Mouse (Mus musculus) heart, embryonic 13.5 days (tissue): ENCODE data around the gene Chd1l. TPM values are rescaled to one million over a fixed set of nuclear protein-coding genes. Genes with fewer than 3 reads are reported as not detected.

Source experiments
- ATAC-seq: fragments of 200-750 bp; cut with Nextera tagmentation; 2 replicates; pipeline ENCODE4 v1.8.0; 2017; ENCODE audit warnings: moderate TSS enrichment; ENCODE audit not compliant: insufficient number of reproducible peaks, low FRiP score, low TSS enrichment; ENCODE audit errors: extremely low read depth
- H3K27ac ChIP-seq: fragments of 300-500 bp; sonication (generic); replicated peaks from 2 replicates; pipeline ENCODE4 v1.5.1; 2015; ENCODE audit warnings: moderate library complexity, mild to moderate bottlenecking, inconsistent platforms
- H3K27me3 ChIP-seq: fragments of 300-500 bp; sonication (generic); replicated peaks from 2 replicates; pipeline ENCODE4 v1.6.1; 2015; ENCODE audit warnings: mild to moderate bottlenecking, inconsistent platforms
- H3K36me3 ChIP-seq: fragments of 300-500 bp; sonication (generic); 2 replicates; pipeline ENCODE4 v1.6.1; 2015; ENCODE audit warnings: mild to moderate bottlenecking, inconsistent platforms
- H3K4me1 ChIP-seq: fragments of 300-500 bp; sonication (generic); 2 replicates; pipeline ENCODE4 v1.6.1; 2015; ENCODE audit warnings: inconsistent platforms
- H3K4me2 ChIP-seq: fragments of 300-500 bp; sonication (generic); 2 replicates; pipeline ENCODE4 v1.6.1; 2015; ENCODE audit warnings: inconsistent platforms, mild to moderate bottlenecking, moderate library complexity
- H3K4me3 ChIP-seq: fragments of 300-500 bp; sonication (generic); 2 replicates; pipeline ENCODE4 v1.5.1; 2015; ENCODE audit warnings: moderate library complexity, mild to moderate bottlenecking, inconsistent platforms
- H3K9ac ChIP-seq: fragments of 300-500 bp; sonication (generic); 2 replicates; pipeline ENCODE4 v1.6.1; 2015; ENCODE audit warnings: inconsistent platforms, mild to moderate bottlenecking, moderate library complexity
- H3K9me3 ChIP-seq: fragments of 300-500 bp; sonication (generic); 2 replicates; pipeline ENCODE4 v1.6.1; 2016; ENCODE audit warnings: inconsistent platforms
- WGBS: fragments of 180-500 bp; shearing (Covaris S2); methylation state at CpG from one replicate; pipeline ENCODE4 v1.1.7; 2015; ENCODE audit warnings: mixed read lengths; 5-methylcytosine and 5-hydroxymethylcytosine counted together
- polyA plus RNA-seq: library from polyadenylated mRNA; unstranded; fragments of >200 nt; fragmentation: Nextera tagmentation; extraction: Ambion mirVana; gene quantifications from 2 replicates; pipeline ENCODE4 v1.2.1, GENCODE M21; 2015

Chd1l gene
- polyA plus RNA-seq, 1 experiment from 2014 or later: 15.1 TPM

DNA sequence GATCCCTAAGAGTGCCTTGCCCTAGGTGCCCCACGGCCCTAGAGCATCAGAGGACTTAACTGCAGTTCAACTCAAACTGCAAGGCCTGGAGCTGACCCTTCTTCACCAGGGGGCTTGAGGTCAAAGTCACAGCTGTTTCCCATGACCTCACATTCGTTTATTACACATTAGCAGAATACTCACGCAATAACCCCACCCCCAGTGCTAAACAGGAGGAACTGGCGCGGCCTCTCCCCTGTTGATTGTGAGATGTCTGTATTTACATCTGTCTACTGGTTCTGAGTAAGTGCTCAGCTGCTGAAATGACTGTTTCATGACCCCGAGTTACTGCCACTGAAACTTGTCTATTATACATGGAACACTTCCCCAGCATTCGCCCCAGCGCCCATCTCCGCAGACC lies 22.3 kb downstream of the Chd1l start:
- WGBS: 82% methylated on average over 9 of the region's 9 CpGs
- no peak overlapping the region for H3K4me3 ChIP-seq

DNA sequence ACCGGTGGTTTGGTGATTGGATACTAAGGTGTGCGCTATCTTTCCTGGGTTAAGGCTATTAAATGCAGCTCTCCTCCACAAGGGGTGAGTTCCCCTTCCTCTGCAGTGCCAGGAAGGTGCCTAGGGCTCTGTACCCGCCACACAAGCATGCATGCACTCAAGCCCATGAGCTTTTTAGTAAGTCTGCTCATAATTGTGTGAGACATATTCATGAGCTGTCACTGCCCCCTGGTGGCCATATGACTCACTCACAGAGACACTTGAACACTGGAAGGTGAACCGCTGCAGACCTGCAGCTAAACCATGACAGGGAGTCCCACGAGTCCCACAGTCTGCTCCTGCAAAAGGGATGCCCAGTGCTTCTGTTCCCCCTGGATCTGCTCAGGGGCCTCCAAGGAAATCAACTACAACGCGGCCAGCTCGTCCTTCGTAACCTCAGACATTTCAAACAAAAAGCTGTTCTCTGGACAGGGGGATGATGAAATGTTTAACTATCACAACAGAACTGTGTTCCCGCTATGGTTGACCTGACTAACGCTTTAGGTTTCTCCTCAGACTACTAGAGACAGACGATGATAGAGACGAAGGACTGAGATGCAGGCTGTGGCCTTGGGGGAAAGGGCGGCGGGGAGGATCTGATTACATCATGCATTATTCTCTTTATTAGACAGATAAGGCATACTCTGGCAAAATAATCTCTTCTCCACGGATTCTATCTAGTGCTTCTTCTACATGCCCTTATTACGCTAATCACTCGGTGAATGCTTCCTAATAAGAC lies 24.4 kb downstream of the Chd1l start:
- Histone ChIP-seq H3K9me3 (no peaks in the 10 kb centered on the region), H3K36me3 (peaks cover 77% of the 10 kb centered on the region), H3K4me2 (no peak overlapping the region), H3K9ac (no peak overlapping the region), H3K4me3 (no peak overlapping the region), H3K27me3 (no peaks in the 10 kb centered on the region), H3K4me1 (no peaks in the 10 kb centered on the region), H3K27ac (no peak overlapping the region)
- 68% methylated on average over 18 of the region's 18 CpGs for WGBS
- ATAC-seq: no peak

More for the DNA sequence above, 22.3 kb downstream of the Chd1l start:
- no peaks in the 10 kb centered on the region for H3K4me1 ChIP-seq
- no peaks in the 10 kb centered on the region for H3K9me3 ChIP-seq
- no peak for ATAC-seq
- H3K27me3 ChIP-seq: no peaks in the 10 kb centered on the region
- H3K27ac ChIP-seq: no peak overlapping the region
- peaks cover 73% of the 10 kb centered on the region for H3K36me3 ChIP-seq
- no peak overlapping the region for H3K9ac ChIP-seq
- H3K4me2 ChIP-seq: no peak overlapping the region

DNA sequence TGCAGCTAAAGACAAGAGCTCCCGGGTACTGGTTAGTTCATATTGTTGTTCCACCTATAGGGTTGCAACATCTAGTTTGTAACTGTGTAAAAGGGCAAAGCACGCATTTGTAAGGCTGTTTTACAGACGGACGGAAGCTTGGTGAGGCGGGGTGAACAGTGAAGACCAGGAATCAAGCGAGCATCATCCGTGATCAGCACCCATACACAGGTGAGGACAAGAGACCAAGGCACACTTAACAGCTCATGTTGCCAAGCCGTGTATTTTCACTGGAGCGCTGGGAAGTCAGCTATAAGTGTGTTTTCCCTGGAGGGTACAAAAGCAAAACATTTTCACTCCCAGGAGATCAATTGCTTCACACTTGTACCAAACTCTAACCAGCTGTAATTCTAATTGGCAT lies 36.2 kb downstream of the Chd1l start:
- H3K4me1 ChIP-seq: no peaks in the 10 kb centered on the region
- H3K4me3 ChIP-seq: no peak overlapping the region
- no peak for ATAC-seq
- no peaks in the 10 kb centered on the region for H3K27me3 ChIP-seq
- H3K9me3 ChIP-seq: no peaks in the 10 kb centered on the region
- no peak overlapping the region for H3K9ac ChIP-seq
- H3K36me3 ChIP-seq: peaks cover 52% of the 10 kb centered on the region
- H3K27ac ChIP-seq: no peak overlapping the region
- WGBS: 84% methylated on average over 9 of the region's 9 CpGs
- no peak overlapping the region for H3K4me2 ChIP-seq

DNA sequence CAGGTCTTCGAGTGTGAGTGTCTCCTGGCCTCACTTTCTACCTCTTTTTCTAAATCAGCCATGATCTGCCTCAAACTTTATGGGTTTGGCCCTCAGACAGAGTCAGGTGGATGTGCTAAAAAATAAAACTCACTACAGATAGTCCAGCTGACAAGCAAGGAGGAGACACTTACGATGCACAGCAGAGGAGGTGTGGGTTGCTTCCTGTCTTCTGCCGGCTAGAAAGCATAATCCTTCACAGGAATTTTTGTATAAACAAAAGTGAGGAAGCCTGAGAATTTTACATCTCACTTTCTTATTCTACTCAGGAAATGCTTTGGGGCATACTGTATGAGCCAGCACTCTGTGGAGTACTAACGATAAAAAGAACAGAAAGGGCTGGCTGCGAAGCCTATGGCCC lies 45.4 kb downstream of the Chd1l start:
- H3K4me3 ChIP-seq: no peak overlapping the region
- no peak overlapping the region for H3K27ac ChIP-seq
- H3K4me2 ChIP-seq: no peak overlapping the region
- H3K4me1 ChIP-seq: no peaks in the 10 kb centered on the region
- no peak overlapping the region for H3K9ac ChIP-seq
- H3K27me3 ChIP-seq: no peaks in the 10 kb centered on the region
- WGBS: 68% methylated on average over 5 of the region's 5 CpGs
- no peaks in the 10 kb centered on the region for H3K9me3 ChIP-seq
- H3K36me3 ChIP-seq: peaks cover 64% of the 10 kb centered on the region
- no peak for ATAC-seq

DNA sequence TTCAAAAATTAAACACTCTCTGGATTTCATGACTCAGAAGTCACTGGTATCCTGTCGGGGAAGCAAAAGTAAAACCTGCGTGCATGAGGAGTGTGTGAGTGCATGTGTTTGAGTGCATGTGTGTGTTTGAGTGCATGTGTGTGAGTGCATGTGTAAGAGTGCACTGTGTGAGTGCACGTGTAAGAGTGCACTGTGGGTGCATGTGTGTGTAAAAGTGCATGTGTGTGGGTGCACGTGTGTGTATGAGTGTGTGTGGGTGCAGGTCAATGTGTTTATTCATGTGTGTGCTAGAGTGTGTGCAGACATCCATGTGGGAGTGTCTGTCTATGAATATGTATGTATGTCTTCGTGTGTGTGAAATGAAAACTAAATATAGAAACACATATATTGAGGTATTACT lies 51.4 kb downstream of the Chd1l start:
- Histone ChIP-seq H3K9ac (no peak overlapping the region), H3K9me3 (no peaks in the 10 kb centered on the region), H3K27ac (no peak overlapping the region), H3K27me3 (no peaks in the 10 kb centered on the region), H3K4me2 (no peak overlapping the region), H3K4me3 (no peak overlapping the region), H3K4me1 (no peaks in the 10 kb centered on the region), H3K36me3 (peaks cover 32% of the 10 kb centered on the region)
- 82% methylated on average over 5 of the region's 5 CpGs for WGBS
- no peak for ATAC-seq

DNA sequence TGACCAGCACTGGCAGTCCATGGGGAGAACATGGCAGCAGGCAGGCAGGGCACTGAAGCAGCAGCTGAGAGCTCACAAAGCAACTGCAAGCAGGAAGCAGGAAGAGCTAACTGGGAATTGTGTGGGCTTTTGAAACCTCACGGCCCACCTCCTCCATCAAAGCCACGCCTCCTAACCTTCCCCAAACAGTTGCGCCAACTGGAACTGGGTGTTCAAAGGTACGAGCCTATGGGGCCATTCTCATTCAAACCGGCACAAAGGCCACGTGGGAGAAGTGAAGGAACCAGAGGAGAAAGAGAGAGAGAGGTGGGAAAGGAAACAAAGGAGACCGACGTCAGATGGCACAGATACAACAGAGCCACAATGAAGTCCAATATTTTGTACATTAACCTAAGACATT lies 63.8 kb downstream of the Chd1l start:
- WGBS: 52% methylated on average over 8 of the region's 8 CpGs

DNA sequence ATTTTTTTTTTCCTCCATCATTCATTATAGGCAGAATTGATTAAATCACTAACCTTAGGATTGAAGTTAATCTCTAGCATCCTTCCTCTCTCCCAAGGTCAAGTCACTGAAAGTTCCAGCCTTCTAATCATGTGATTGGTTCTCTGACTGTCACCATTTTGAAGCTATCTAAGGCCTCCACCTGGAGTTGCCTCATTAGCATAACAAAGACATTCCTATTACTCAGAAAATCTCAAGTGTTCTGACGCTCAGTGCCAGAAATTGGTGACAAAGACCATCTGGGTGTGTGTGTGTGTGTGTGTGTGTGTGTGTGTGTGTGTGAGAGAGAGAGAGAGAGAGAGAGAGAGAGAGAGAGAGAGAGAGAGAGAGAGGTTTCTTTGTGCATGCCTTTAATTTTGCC lies 69.8 kb downstream of the Chd1l start:
- peaks cover 3% of the 10 kb centered on the region; the same call in 1 of the 2 replicates for H3K4me1 ChIP-seq
- H3K4me3 ChIP-seq: no peak overlapping the region
- no peak overlapping the region for H3K4me2 ChIP-seq
- H3K9ac ChIP-seq: no peak overlapping the region
- H3K36me3 ChIP-seq: no peaks in the 10 kb centered on the region
- H3K9me3 ChIP-seq: no peaks in the 10 kb centered on the region
- no peaks in the 10 kb centered on the region for H3K27me3 ChIP-seq
- ATAC-seq: no peak
- no peak overlapping the region for H3K27ac ChIP-seq
- 19% methylated on average over 1 of the region's 1 CpGs for WGBS

More for the DNA sequence above, 63.8 kb downstream of the Chd1l start:
- Histone ChIP-seq H3K4me2 (no peak overlapping the region), H3K4me3 (no peak overlapping the region), H3K27ac (no peak overlapping the region), H3K9ac (no peak overlapping the region), H3K27me3 (no peaks in the 10 kb centered on the region), H3K9me3 (no peaks in the 10 kb centered on the region), H3K4me1 (no peaks in the 10 kb centered on the region), H3K36me3 (no peaks in the 10 kb centered on the region)
- ATAC-seq: no peak

DNA sequence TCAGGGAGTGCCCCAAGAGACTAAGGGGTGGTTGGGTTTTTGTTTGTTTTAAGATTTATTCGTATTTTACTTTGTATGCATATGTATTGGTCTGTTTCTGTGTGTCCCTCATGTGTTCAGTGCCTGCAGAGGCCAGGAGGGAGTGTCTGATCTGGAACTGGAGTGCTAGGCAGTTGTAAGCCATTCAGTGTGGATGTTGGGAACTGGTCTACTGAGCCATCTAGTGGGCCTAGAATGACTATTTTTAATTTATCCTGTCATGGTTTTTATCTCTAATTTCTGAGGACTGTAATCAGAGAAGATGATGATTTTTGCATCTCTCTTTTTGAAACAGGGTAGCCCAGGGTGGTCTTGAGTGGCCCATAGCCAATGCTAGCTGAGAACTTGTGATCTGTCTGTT lies 71.4 kb downstream of the Chd1l start:
- WGBS: 30% methylated on average over 1 of the region's 1 CpGs
- peaks cover 3% of the 10 kb centered on the region; the same call in 1 of the 2 replicates for H3K4me1 ChIP-seq
- no peaks in the 10 kb centered on the region for H3K9me3 ChIP-seq
- ATAC-seq: no peak
- H3K4me2 ChIP-seq: no peak overlapping the region
- H3K27me3 ChIP-seq: no peaks in the 10 kb centered on the region
- H3K36me3 ChIP-seq: no peaks in the 10 kb centered on the region
- no peak overlapping the region for H3K4me3 ChIP-seq
- H3K9ac ChIP-seq: no peak overlapping the region
- H3K27ac ChIP-seq: no peak overlapping the region

DNA sequence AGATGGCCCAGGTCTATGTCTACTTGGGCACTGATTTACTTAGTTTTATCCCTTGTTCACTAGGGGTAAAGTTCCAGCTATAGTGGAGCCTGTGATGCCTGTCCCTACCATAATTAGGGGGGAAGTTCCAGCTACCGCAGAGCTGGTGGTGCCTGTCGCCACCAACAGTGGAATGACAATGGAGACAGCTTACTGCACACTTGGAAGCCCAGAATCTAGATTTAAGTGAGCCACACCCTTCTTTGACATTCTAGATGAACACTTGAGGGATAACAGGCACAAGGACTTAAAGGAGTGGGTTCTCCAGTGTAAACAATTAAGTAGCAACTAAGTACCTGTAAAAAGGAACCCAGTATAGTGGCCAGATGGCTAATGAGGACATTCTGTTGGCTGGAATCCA lies 73.0 kb downstream of the Chd1l start:
- Histone ChIP-seq H3K9me3 (no peaks in the 10 kb centered on the region), H3K27me3 (no peaks in the 10 kb centered on the region), H3K9ac (no peak overlapping the region), H3K36me3 (no peaks in the 10 kb centered on the region), H3K4me3 (no peak overlapping the region), H3K4me2 (no peak overlapping the region), H3K27ac (no peak overlapping the region), H3K4me1 (peaks cover 3% of the 10 kb centered on the region; the same call in 1 of the 2 replicates)
- ATAC-seq: no peak
- WGBS: 73% methylated on average over 2 of the region's 2 CpGs

DNA sequence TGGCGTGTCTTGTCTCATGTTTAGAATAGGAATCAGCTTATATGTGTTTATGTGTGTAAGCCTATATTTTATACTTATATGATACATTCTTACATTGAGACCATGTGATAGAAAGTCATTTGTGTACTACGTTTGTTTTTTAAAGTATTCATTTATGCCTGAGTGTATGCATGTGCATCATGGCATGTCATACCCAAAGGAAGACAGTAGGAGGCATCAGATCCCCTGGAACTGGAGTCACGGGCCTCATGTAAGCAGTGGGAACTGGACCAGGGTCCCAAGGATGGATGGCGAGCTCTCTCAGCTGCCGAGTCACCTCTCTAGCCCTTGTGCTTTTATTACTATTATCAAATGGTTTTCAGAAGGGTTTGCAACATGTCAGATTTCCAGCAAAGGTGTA lies 74.3 kb downstream of the Chd1l start:
- H3K36me3 ChIP-seq: no peaks in the 10 kb centered on the region
- H3K27ac ChIP-seq: no peak overlapping the region
- ATAC-seq: no peak
- H3K9me3 ChIP-seq: no peaks in the 10 kb centered on the region
- WGBS: 83% methylated on average over 5 of the region's 5 CpGs
- H3K4me2 ChIP-seq: no peak overlapping the region
- no peaks in the 10 kb centered on the region for H3K27me3 ChIP-seq
- peaks cover 3% of the 10 kb centered on the region; the same call in 1 of the 2 replicates for H3K4me1 ChIP-seq
- H3K4me3 ChIP-seq: no peak overlapping the region
- no peak overlapping the region for H3K9ac ChIP-seq

DNA sequence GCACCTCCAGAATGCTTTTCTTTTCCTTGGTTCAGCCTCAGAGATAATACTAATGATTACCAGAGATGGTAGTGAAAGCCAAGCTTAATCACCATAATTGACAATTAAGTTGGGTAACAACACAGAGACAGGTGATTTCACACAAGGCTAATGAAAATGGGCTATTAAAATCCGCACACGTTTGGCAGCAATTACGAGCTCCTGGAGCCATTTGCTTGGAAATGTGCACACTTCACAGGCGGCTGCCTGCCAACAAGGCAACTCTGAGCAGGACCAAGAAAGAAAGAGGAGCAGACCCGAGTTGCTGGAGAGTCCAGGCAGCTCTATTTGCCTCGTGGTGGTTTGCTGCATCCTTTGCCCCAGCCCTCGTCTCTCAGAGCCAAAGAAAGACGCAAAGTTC lies 84.5 kb downstream of the Chd1l start:
- Histone ChIP-seq H3K27me3 (no peaks in the 10 kb centered on the region), H3K27ac (no peak overlapping the region), H3K36me3 (no peaks in the 10 kb centered on the region), H3K4me2 (no peak overlapping the region), H3K9ac (no peak overlapping the region), H3K9me3 (0 out of 2 replicates have a peak, but pooled peaks cover 3% of the 10 kb centered on the region), H3K4me3 (no peak overlapping the region), H3K4me1 (no peaks in the 10 kb centered on the region)
- whole genome bisulfite sequencing: 78% methylated on average over 8 of the region's 8 CpGs
- ATAC-seq: no peak

DNA sequence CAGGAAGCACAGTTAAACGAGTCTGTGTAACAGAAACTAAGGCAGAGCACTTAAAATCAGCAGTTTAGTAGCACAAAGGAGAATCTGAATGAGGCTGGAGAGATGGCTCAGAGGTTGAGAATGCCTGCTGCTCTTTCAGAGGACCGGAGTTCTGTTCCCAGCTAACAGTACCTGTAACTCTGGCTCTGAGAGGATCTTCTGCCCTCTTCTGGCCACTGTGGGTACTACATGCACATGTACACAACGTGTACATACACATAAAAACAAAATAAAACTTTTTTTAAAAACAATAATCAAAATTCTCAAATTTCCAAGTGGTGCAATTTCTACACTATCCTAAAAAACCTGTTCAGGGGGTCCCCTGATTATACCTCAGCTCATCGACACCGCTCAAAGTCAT lies 85.2 kb downstream of the Chd1l start:
- 74% methylated on average over 5 of the region's 5 CpGs for WGBS
- no peak for ATAC-seq
- Histone ChIP-seq H3K4me3 (no peak overlapping the region), H3K4me1 (no peaks in the 10 kb centered on the region), H3K27me3 (no peaks in the 10 kb centered on the region), H3K36me3 (no peaks in the 10 kb centered on the region), H3K9ac (no peak overlapping the region), H3K4me2 (no peak overlapping the region), H3K27ac (no peak overlapping the region), H3K9me3 (peaks cover 7% of the 10 kb centered on the region; the same call in 1 of the 2 replicates)
